Mouse (Mus musculus): Measurements from ENCODE around the gene Lss.

GRCm38 (mm10) chr10:76561972-76562371 is 30.6 kb downstream of the Lss start, which contains the start of gene Spatc1l:
- no peak for TF ChIP-seq KAT2A (conservative IDR thresholded peaks at IDR 0.05; ENCODE audit: low read depth, low read length)
- TF ChIP-seq MXI1 (IDR thresholded peaks at IDR 0.05; ENCODE audit: low read depth, low read length) = no peak
- TF ChIP-seq EP300 (IDR thresholded peaks at IDR 0.05; ENCODE audit: low read depth in 1 of 2, low read length in 2 of 2) = no peak
- no peak for TF ChIP-seq CTCF (IDR thresholded peaks at IDR 0.05 in 2 of 3, conservative IDR thresholded peaks at IDR 0.05 in 1 of 3; ENCODE audit: control insufficient read depth in 1 of 3, insufficient read depth in 1 of 3, low read depth in 2 of 3, low read length in 3 of 3, poor library complexity in 1 of 3, severe bottlenecking in 1 of 3)
